Mouse (Mus musculus): ENCODE results near the gene Gm11562.
"Not testable (repeated sequence)": the region's sequence is repeated elsewhere in the genome, so short reads cannot be mapped to it uniquely, and the experiment has no call there.

Gene Gm11562

DNA sequence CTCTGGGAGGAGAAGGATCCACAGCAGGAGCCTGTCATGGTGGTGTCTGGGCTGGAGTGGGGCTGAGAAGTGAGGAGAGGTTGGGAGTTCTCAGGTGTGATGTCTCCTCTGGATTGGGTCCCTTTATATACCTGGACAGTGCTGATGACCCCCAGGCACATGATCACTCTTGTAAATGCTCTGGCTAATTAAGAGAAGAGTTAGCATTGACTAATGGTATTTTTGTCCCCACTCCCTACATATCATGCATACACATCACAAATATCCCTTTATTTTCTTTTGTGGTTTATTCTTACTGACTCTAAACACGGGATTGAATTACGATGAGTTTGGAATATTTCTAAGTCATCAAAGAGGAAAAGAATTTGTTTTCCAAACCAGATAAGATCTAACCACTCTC, at the start of gene Gm11562:
Gene Gm11562 (minus strand): TSS at position 101 of the 400 bp plus-strand sequence.
- DNase-seq (ENCODE audit: low spot score): no peak

DNA sequence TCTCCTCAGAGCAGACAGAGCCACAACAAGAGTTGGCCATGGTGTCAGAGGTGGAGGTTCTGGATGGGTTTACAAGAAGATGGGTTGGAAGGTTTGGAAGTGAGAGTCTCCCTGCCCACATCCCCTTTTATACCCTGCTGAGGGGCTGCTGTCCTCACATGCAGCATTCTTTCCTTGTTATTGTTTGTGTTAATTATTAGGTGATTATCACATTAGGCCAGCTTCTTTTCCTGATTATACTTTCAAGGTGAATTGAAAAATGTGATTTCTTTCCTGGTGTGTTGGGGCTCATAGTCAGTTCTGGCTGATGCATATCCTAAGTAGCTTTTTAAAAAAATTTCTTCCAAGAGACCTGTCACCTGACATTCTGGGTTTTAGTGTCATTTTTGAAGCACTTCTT, 45.6 kb upstream of the Gm11562 start, which contains the start of gene Krtap4-6:
Gene Krtap4-6 (minus strand): TSS at position 101 of the 400 bp plus-strand sequence.
- DNase-seq (ENCODE audit: low spot score): no peak

DNA sequence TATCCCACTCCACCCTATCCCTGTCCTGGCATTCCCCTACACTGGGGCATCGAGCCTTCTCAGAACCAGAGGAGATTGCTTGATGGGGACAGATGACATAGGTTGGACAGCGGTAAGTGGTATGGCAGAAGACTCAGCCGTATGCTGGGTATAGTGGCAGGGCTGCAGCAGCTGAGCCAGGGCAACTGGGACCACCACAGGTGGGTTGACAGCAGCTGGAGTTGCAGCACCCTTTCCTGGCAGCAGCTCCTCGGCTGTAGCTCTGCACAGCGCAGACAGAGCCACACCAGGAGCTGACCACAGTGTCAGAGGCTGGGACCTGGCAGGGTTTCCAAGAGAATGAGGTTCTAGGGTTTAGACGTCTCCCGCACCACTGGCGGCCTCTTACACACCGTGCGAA, 42.6 kb upstream of the Gm11562 start:
- no peak for DNase-seq (ENCODE audit: low spot score)

DNA sequence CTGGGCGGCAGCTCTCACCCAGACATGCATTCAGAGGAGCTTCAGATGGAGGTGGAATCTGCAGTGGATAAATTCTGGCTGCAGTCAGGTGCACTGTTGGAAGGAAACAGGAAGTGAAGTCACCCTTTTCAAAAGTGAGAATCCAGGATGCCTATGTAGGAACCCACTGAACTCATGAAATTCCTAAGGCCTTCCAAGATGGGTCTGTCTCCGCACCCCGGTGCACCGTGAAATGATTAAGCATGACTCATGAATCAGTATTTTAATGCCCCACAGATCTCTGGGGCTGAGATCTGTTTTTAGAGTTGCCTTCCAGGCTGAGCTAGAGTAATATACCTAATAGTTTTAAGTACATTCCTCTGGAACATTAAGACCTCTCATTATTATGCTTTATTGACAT, 39.0 kb upstream of the Gm11562 start:
- DNase-seq (ENCODE audit: low spot score): no peak

GRCm38 (mm10) chr11:99658467-99659010, 38.3 kb upstream of the Gm11562 start, which contains the start of gene Gm11563:
Gene Gm11563, minus strand, starts transcription at chr11:99658960.
- DNase-seq (ENCODE audit: low spot score): not testable (repeated sequence)

- DNase-seq (ENCODE audit: low spot score): no peak
Measured at GRCm38 (mm10) chr11:99657051-99657450, 36.8 kb upstream of the Gm11562 start.

DNA sequence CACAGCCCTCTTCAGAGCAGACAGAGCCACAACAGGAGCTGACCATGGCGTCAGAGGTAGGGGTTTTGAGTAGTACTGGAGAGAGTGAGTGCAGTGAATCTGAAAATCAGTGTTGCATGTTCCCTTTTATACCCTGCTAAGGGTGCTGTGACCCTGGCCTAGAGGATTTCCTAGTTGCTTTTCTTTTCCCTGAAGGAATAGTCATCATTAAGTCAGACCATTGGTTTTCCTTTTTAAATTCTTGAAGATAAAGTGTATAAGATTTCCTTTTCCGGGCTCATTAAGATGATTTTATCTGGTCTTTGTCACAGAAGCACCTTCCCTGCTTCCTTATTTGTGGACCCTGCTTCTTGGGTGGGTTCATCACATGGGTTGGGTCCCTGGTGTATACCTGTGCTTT, 29.9 kb upstream of the Gm11562 start, which contains the start of gene Gm11555:
Gene Gm11555 (minus strand): TSS at position 101 of the 400 bp plus-strand sequence.
- no peak for DNase-seq (ENCODE audit: low spot score)

DNA sequence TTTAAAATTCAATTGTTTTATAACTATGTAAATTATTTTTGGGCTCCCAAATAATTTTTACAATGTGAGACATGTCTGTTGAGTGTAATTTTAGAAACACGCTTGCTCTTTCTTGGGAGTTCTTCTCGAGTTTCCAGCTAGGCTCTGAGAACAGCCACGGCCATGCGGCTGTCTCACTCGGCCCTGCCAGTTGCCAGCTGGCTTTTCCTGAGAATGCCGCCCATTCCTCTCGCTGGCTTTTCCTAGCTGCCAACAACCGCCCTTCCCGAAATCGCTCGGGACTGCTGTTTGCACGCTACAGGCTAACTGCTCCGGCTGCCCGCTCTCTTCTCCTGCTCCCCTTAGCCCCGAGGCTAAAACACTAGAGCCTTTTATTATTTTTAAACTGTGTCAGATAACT, 26.2 kb upstream of the Gm11562 start:
- no peak for DNase-seq (ENCODE audit: low spot score)

- DNase-seq (ENCODE audit: low spot score): no peak
Measured at GRCm38 (mm10) chr11:99644351-99644750, 24.1 kb upstream of the Gm11562 start.

GRCm38 (mm10) chr11:99643635-99644139, 23.5 kb upstream of the Gm11562 start, which contains the start of gene Krtap4-7:
Gene Krtap4-7, minus strand, starts transcription at chr11:99644089.
- DNase-seq (ENCODE audit: low spot score): not testable (repeated sequence)

DNA sequence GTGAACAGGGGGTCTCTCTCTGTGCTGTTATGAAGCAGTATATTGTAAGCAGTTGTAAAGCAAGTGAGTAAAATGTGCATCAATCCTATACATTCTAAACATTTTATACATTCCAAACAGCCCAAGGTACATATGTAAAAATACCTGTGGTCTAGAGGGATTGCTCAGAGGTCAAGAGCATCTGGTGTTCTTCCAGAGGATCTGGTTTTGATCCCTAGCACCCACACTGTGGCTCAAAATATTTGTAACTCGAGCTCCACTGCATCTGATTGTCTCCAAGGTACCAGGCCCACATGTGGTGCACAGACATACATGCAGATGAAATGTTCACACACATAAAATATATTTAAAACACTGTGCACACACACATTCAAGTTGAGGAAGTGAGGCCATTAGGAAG, 20.7 kb upstream of the Gm11562 start:
- DNase-seq (ENCODE audit: low spot score): no peak

GRCm38 (mm10) chr11:99637086-99637485, 16.9 kb upstream of the Gm11562 start:
- DNase-seq (ENCODE audit: low spot score): no peak

- no peak for DNase-seq (ENCODE audit: low spot score)
Measured at GRCm38 (mm10) chr11:99634653-99635134, 14.5 kb upstream of the Gm11562 start, which contains the start of gene Krtap4-2. Gene Krtap4-2, minus strand, starts transcription at chr11:99635084.

DNA sequence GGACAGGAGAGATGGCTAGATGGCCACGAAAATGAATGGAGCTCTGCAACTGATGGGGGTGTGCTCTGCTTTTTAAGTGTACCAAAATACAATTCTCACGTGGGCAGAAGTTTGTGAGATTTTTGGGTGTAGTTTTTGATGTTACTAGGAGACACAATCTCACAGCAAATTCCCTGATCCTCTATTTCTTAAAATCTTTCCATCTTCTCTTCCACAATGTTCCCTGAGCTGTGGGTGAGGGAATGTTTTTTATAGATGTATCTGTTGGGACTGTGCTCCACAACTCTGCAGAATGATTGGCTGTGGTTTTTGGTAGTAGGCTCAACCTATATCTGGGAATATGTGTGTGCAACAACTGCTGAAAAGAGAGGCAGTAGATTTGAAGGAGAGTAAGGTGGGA, 13.1 kb upstream of the Gm11562 start:
- no peak for DNase-seq (ENCODE audit: low spot score)

DNA sequence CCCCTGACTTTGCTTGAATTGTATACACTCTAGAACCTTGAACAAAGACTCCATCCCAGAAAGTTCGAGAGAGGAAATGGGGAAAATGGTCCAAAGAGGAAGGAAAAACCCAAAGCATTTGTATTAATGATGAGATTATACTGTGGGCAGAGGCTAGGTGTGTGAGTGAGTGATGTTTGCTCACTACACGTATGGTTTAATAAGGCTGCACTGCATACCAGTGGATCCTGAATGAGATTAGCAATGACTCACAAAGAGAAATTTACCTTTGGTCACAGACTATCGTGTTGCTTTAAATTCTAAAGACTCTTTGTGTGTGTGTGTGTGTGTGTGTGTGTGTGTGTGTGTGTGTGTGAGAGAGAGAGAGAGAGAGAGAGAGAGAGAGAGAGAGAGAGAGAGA, 10.7 kb upstream of the Gm11562 start:
- DNase-seq (ENCODE audit: low spot score): no peak

- no peak for DNase-seq (ENCODE audit: low spot score)
Measured at GRCm38 (mm10) chr11:99628138-99628537, 7.9 kb upstream of the Gm11562 start, which contains the start of gene Krtap4-1. Gene Krtap4-1, minus strand, starts transcription at chr11:99628238.

- no peak for DNase-seq (ENCODE audit: low spot score)
Measured at GRCm38 (mm10) chr11:99614796-99615363, 5.4 kb downstream of the Gm11562 start, which contains the start of gene Krtap2-4. Gene Krtap2-4, minus strand, starts transcription at chr11:99614846.

GRCm38 (mm10) chr11:99610089-99610488, 10.1 kb downstream of the Gm11562 start, which contains the start of gene Gm11937:
Gene Gm11937, minus strand, starts transcription at chr11:99610189.
- not testable (repeated sequence) for DNase-seq (ENCODE audit: low spot score)

DNA sequence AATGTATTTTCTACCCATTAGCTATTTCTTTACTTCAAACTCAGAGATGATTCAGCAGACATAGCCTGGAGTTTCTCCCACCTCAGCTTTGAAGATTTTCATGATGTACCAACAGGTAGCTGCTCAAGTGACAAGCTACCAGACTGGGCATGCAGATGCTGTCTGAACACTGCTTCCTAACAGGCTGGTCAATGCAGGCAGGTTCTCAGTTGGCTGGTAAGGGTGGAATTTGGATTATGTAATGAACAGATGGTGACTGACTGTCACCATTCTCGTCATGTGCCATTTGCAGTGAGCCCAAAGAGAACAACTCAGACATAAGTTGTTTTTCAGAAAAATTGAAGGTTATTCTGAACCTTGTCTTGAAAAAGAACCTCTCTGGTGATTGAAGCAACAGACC, 11.1 kb downstream of the Gm11562 start:
- DNase-seq (ENCODE audit: low spot score): no peak

- not testable (repeated sequence) for DNase-seq (ENCODE audit: low spot score)
Measured at GRCm38 (mm10) chr11:99603208-99603607, 17.0 kb downstream of the Gm11562 start, which contains the start of gene Gm11938. Gene Gm11938, minus strand, starts transcription at chr11:99603308.

DNA sequence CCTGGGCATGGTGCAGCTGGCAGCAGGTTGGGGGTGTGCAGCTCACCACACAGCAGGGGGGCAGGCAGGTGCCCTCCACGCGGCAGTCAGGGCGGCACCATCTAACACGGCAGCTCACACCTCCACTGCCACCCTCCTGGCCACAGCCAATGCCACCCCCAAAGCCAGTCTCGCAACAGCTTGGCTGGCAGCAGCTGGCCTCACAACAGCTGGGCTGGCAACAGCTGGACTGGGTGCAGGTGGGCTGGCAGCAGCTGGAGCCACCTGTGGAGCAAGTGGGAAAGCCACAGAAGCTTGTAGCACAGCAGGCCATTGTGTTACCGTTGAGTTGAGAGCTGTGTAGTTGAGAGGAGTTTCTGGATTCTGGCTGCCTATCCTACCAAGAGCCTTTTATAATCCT, 22.5 kb downstream of the Gm11562 start, which contains the start of gene Krtap9-3:
Gene Krtap9-3 (minus strand): TSS at position 364 of the 400 bp plus-strand sequence.
- not testable (repeated sequence) for DNase-seq (ENCODE audit: low spot score)

GRCm38 (mm10) chr11:99590981-99591380, 29.3 kb downstream of the Gm11562 start, which contains the start of gene Krtap1-3:
Gene Krtap1-3, minus strand, starts transcription at chr11:99591339.
- no peak for DNase-seq (ENCODE audit: low spot score)

GRCm38 (mm10) chr11:99585096-99585495, 35.1 kb downstream of the Gm11562 start:
- DNase-seq (ENCODE audit: low spot score): no peak

Measured in testis, postnatal 14 days (tissue).